Mouse (Mus musculus): ENCODE measurements around the gene Krt84. TPM values are rescaled to one million over a fixed set of nuclear protein-coding genes. Genes with fewer than 3 reads are reported as not detected.
"Not testable (repeated sequence)": the region's sequence is repeated elsewhere in the genome, so short reads cannot be mapped to it uniquely, and the experiment has no call there.

Krt84 gene
- total RNA-seq (2021), result not detected
- long read RNA-seq, experiment 1, result 0 reads
- long read RNA-seq, experiment 2, result 0 reads

- intact Hi-C loops (cut with DNase I), result no loop called here
- no peak for DNase-seq (ENCODE audit: low spot score in 2 of 2)
Measured at GRCm38 (mm10) chr15:101532720-101533119, at the start of gene Krt84. Krt84 (minus strand) TSS chr15:101532820.

GRCm38 (mm10) chr15:101581701-101582100 lies 49.1 kb upstream of the Krt84 start:
- no peak for DNase-seq (ENCODE audit: low spot score in 2 of 2)
- intact Hi-C loops (cut with DNase I), result no loop called here

GRCm38 (mm10) chr15:101575506-101575905 lies 42.9 kb upstream of the Krt84 start:
- intact Hi-C loops (cut with DNase I), result no loop called here
- DNase-seq (ENCODE audit: low spot score in 2 of 2), result no peak

GRCm38 (mm10) chr15:101573796-101574345 lies 41.3 kb upstream of the Krt84 start, which contains the start of gene Krt75:
Krt75 (minus strand) TSS chr15:101573904.
- intact Hi-C loops (cut with DNase I), result no loop called here

GRCm38 (mm10) chr15:101567780-101568179 lies 35.2 kb upstream of the Krt84 start:
- intact Hi-C loops (cut with DNase I), result no loop called here
- DNase-seq (ENCODE audit: low spot score in 2 of 2), result no peak

More at GRCm38 (mm10) chr15:101573796-101574345, 41.3 kb upstream of the Krt84 start, which contains the start of gene Krt75:
- no peak for DNase-seq (ENCODE audit: low spot score in 2 of 2)

GRCm38 (mm10) chr15:101562850-101563249 lies 30.2 kb upstream of the Krt84 start, which contains the start of gene Krt90:
Krt90 (minus strand) TSS chr15:101562950.
- no peak for DNase-seq (ENCODE audit: low spot score in 2 of 2)
- intact Hi-C loops (cut with DNase I), result no loop called here

- intact Hi-C loops (cut with DNase I), result no loop called here
- no peak for DNase-seq (ENCODE audit: low spot score in 2 of 2)
Measured at GRCm38 (mm10) chr15:101558034-101558646, 25.5 kb upstream of the Krt84 start.

- intact Hi-C loops (cut with DNase I), result no loop called here
- peak in 1 of 2 experiments; percentile 27 for DNase-seq (ENCODE audit: low spot score in 2 of 2)
Measured at GRCm38 (mm10) chr15:101553169-101553568, 20.5 kb upstream of the Krt84 start.

GRCm38 (mm10) chr15:101552188-101552587 lies 19.6 kb upstream of the Krt84 start:
- DNase-seq (ENCODE audit: low spot score in 2 of 2), result peak in 1 of 2 experiments; percentile 30
- intact Hi-C loops (cut with DNase I), result no loop called here

- intact Hi-C loops (cut with DNase I), result no loop called here
- no peak for DNase-seq (ENCODE audit: low spot score in 2 of 2)
Measured at GRCm38 (mm10) chr15:101550567-101550966, 17.9 kb upstream of the Krt84 start, which contains the start of gene Krt82. Krt82 (minus strand) TSS chr15:101550667.

- intact Hi-C loops (cut with DNase I), result no loop called here
Measured at GRCm38 (mm10) chr15:101544478-101544877, 11.9 kb upstream of the Krt84 start.

GRCm38 (mm10) chr15:101542543-101542942 lies 9.9 kb upstream of the Krt84 start:
- DNase-seq (ENCODE audit: low spot score in 2 of 2), result no peak

More at GRCm38 (mm10) chr15:101544478-101544877, 11.9 kb upstream of the Krt84 start:
- no peak for DNase-seq (ENCODE audit: low spot score in 2 of 2)

GRCm38 (mm10) chr15:101538580-101538900 lies 5.9 kb upstream of the Krt84 start:
- DNase-seq (ENCODE audit: low spot score in 2 of 2), result no peak
- intact Hi-C loops (cut with DNase I), result no loop called here

More at GRCm38 (mm10) chr15:101542543-101542942, 9.9 kb upstream of the Krt84 start:
- intact Hi-C loops (cut with DNase I), result no loop called here

GRCm38 (mm10) chr15:101537864-101538579 lies 5.4 kb upstream of the Krt84 start:
- no peak for DNase-seq (ENCODE audit: low spot score in 2 of 2)
- intact Hi-C loops (cut with DNase I), result no loop called here

- intact Hi-C loops (cut with DNase I), result no loop called here
- no peak for DNase-seq (ENCODE audit: low spot score in 2 of 2)
Measured at GRCm38 (mm10) chr15:101536054-101536850, 3.6 kb upstream of the Krt84 start.

- intact Hi-C loops (cut with DNase I), result loop anchor here (5.0 kb wide), 1 partner anchor 195 kb away; no protein-coding TSS in a partner anchor
- no peak for DNase-seq (ENCODE audit: low spot score in 2 of 2)
Measured at GRCm38 (mm10) chr15:101522556-101523232, 9.9 kb downstream of the Krt84 start.

- intact Hi-C loops (cut with DNase I), result loop anchor here (1.0 to 5.0 kb wide), 4 partner anchors 179 to 455 kb away; no protein-coding TSS in a partner anchor
- DNase-seq (ENCODE audit: low spot score in 2 of 2), result peak; percentile 79 to 90
Measured at GRCm38 (mm10) chr15:101519792-101520191, 12.8 kb downstream of the Krt84 start.

GRCm38 (mm10) chr15:101517161-101517560 lies 15.5 kb downstream of the Krt84 start, which contains the start of gene Gm49425:
Gm49425 (minus strand) TSS chr15:101517261.
- DNase-seq (ENCODE audit: low spot score in 2 of 2); intact Hi-C loops (cut with DNase I): not testable (repeated sequence)

- intact Hi-C loops (cut with DNase I), result no loop called here
- no peak for DNase-seq (ENCODE audit: low spot score in 2 of 2)
Measured at GRCm38 (mm10) chr15:101508247-101508646, 24.4 kb downstream of the Krt84 start.
